Mouse (Mus musculus): ENCODE measurements at regions not wholly inside any gene's neighbourhood (a gene's known extent, or its start where the extent isn't known, plus 50 kb on each side); places are given as distances from the start of the nearest gene placed in this dataset.
"Not testable (repeated sequence)": the region's sequence is repeated elsewhere in the genome, so short reads cannot be mapped to it uniquely, and the experiment has no call there.

GRCm38 (mm10) chr12:51294971-51295477 is 52.8 kb upstream of the G2e3 start:
- peak; percentile 36 for DNase-seq

- DNase-seq = no peak
Measured at GRCm38 (mm10) chr12:51278358-51278757, 69.5 kb upstream of the G2e3 start.

- DNase-seq = no peak
Measured at GRCm38 (mm10) chr12:51275818-51276538, 71.9 kb upstream of the G2e3 start.

- no peak for DNase-seq
Measured at GRCm38 (mm10) chr12:51273486-51273885, 74.4 kb upstream of the G2e3 start.

- no peak for DNase-seq
Measured at GRCm38 (mm10) chr12:51242839-51243238, 105.0 kb upstream of the G2e3 start.

GRCm38 (mm10) chr12:51241131-51241781 is 106.6 kb upstream of the G2e3 start:
- DNase-seq = no peak

GRCm38 (mm10) chr12:51211691-51212090 is 136.2 kb upstream of the G2e3 start:
- DNase-seq = no peak

- peak; percentile 87 for DNase-seq
Measured at GRCm38 (mm10) chr12:51196289-51196688, 151.6 kb upstream of the G2e3 start.

GRCm38 (mm10) chr12:51195136-51195535 is 152.7 kb upstream of the G2e3 start:
- no peak for DNase-seq

GRCm38 (mm10) chr12:51190754-51191153 is 157.1 kb upstream of the G2e3 start:
- no peak for DNase-seq

GRCm38 (mm10) chr12:51190186-51190585 is 157.7 kb upstream of the G2e3 start:
- no peak for DNase-seq

- DNase-seq = no peak
Measured at GRCm38 (mm10) chr12:51188229-51188628, 159.6 kb upstream of the G2e3 start.

- DNase-seq = no peak
Measured at GRCm38 (mm10) chr12:51187726-51188125, 160.1 kb upstream of the G2e3 start.

GRCm38 (mm10) chr12:51185751-51186150 is 162.1 kb upstream of the G2e3 start:
- no peak for DNase-seq

- DNase-seq = no peak
Measured at GRCm38 (mm10) chr12:51174906-51175756, 172.7 kb upstream of the G2e3 start.

- no peak for DNase-seq
Measured at GRCm38 (mm10) chr12:51165186-51165585, 182.7 kb upstream of the G2e3 start.

GRCm38 (mm10) chr12:51160995-51161394 is 186.9 kb upstream of the G2e3 start:
- no peak for DNase-seq

- no peak for DNase-seq
Measured at GRCm38 (mm10) chr12:51160122-51160521, 187.7 kb upstream of the G2e3 start.

- no peak for DNase-seq
Measured at GRCm38 (mm10) chr12:51147963-51148362, 199.9 kb upstream of the G2e3 start.

GRCm38 (mm10) chr12:51143840-51144239 is 204.0 kb upstream of the G2e3 start:
- DNase-seq = no peak

GRCm38 (mm10) chr12:51143196-51143595 is 204.7 kb upstream of the G2e3 start:
- no peak for DNase-seq

- DNase-seq = not testable (repeated sequence)
Measured at GRCm38 (mm10) chr12:51133676-51134075, 214.2 kb upstream of the G2e3 start.

- no peak for DNase-seq
Measured at GRCm38 (mm10) chr12:51128274-51128673, 219.6 kb upstream of the G2e3 start.
